Mouse (Mus musculus): Measurements from ENCODE around the gene Fry. TPM values are rescaled to one million over a fixed set of nuclear protein-coding genes. Genes with fewer than 3 reads are reported as not detected.

Fry gene
- polyA plus RNA-seq, 1 experiment from 2014 or later = 11.1 TPM

- H3K4me1 ChIP-seq = no peaks in the 10 kb centered on the region
- H3K9me3 ChIP-seq = no peaks in the 10 kb centered on the region; the same call in 1 of the 2 replicates
- 79% methylated on average over 2 of the region's 2 CpGs for WGBS
- ATAC-seq (ENCODE audit: insufficient number of reproducible peaks, insufficient read depth, low FRiP score, low TSS enrichment, low read depth) = no peak
- no peaks in the 10 kb centered on the region for H3K36me3 ChIP-seq
- no peak overlapping the region for H3K27ac ChIP-seq
- H3K27me3 ChIP-seq = no peaks in the 10 kb centered on the region
- no peak overlapping the region for H3K9ac ChIP-seq
- H3K4me2 ChIP-seq = no peak overlapping the region
- H3K4me3 ChIP-seq = no peak overlapping the region
These were observed 162.6 kb downstream of the Fry start for GRCm38 (mm10) chr5:150281084-150281483.

GRCm38 (mm10) chr5:150282091-150282490, 163.6 kb downstream of the Fry start:
- no peak overlapping the region for H3K4me2 ChIP-seq

GRCm38 (mm10) chr5:150287949-150288348, 169.5 kb downstream of the Fry start:
- 0 out of 2 replicates have a peak, but pooled peaks cover 4% of the 10 kb centered on the region for H3K4me1 ChIP-seq
- no peak overlapping the region for H3K4me2 ChIP-seq
- H3K27me3 ChIP-seq = no peaks in the 10 kb centered on the region
- H3K4me3 ChIP-seq = no peak overlapping the region
- no peaks in the 10 kb centered on the region for H3K9me3 ChIP-seq
- 82% methylated on average over 7 of the region's 7 CpGs for WGBS
- H3K36me3 ChIP-seq = no peaks in the 10 kb centered on the region
- no peak overlapping the region for H3K9ac ChIP-seq
- no peak for ATAC-seq (ENCODE audit: insufficient number of reproducible peaks, insufficient read depth, low FRiP score, low TSS enrichment, low read depth)
- no peak overlapping the region for H3K27ac ChIP-seq

More at GRCm38 (mm10) chr5:150282091-150282490, 163.6 kb downstream of the Fry start:
- H3K36me3 ChIP-seq = no peaks in the 10 kb centered on the region
- no peak overlapping the region for H3K9ac ChIP-seq
- 82% methylated on average over 7 of the region's 7 CpGs for WGBS
- no peaks in the 10 kb centered on the region for H3K27me3 ChIP-seq
- no peaks in the 10 kb centered on the region; the same call in 1 of the 2 replicates for H3K9me3 ChIP-seq
- H3K4me3 ChIP-seq = no peak overlapping the region
- no peaks in the 10 kb centered on the region for H3K4me1 ChIP-seq
- ATAC-seq (ENCODE audit: insufficient number of reproducible peaks, insufficient read depth, low FRiP score, low TSS enrichment, low read depth) = no peak
- no peak overlapping the region for H3K27ac ChIP-seq

GRCm38 (mm10) chr5:150289611-150290010, 171.2 kb downstream of the Fry start:
- Histone ChIP-seq H3K4me3 (no peak overlapping the region), H3K4me1 (0 out of 2 replicates have a peak, but pooled peaks cover 4% of the 10 kb centered on the region), H3K9me3 (no peaks in the 10 kb centered on the region), H3K9ac (no peak overlapping the region), H3K27ac (no peak overlapping the region), H3K4me2 (no peak overlapping the region), H3K36me3 (no peaks in the 10 kb centered on the region), H3K27me3 (no peaks in the 10 kb centered on the region)
- ATAC-seq (ENCODE audit: insufficient number of reproducible peaks, insufficient read depth, low FRiP score, low TSS enrichment, low read depth) = no peak
- 65% methylated on average over 8 of the region's 8 CpGs for WGBS

GRCm38 (mm10) chr5:150290494-150291199, 172.2 kb downstream of the Fry start:
- Histone ChIP-seq H3K27me3 (no peaks in the 10 kb centered on the region), H3K9ac (no peak overlapping the region), H3K4me1 (peaks cover 12% of the 10 kb centered on the region; the same call in 1 of the 2 replicates), H3K36me3 (no peaks in the 10 kb centered on the region), H3K4me2 (no peak overlapping the region), H3K4me3 (no peak overlapping the region), H3K9me3 (no peaks in the 10 kb centered on the region), H3K27ac (no peak overlapping the region)
- 82% methylated on average over 4 of the region's 4 CpGs for WGBS
- no peak for ATAC-seq (ENCODE audit: insufficient number of reproducible peaks, insufficient read depth, low FRiP score, low TSS enrichment, low read depth)

GRCm38 (mm10) chr5:150291216-150291615, 172.8 kb downstream of the Fry start:
- no peaks in the 10 kb centered on the region for H3K27me3 ChIP-seq
- H3K9ac ChIP-seq = no peak overlapping the region
- H3K36me3 ChIP-seq = no peaks in the 10 kb centered on the region
- WGBS = 75% methylated on average over 6 of the region's 6 CpGs
- H3K4me2 ChIP-seq = no peak overlapping the region
- no peaks in the 10 kb centered on the region for H3K9me3 ChIP-seq
- H3K4me1 ChIP-seq = peaks cover 13% of the 10 kb centered on the region; the same call in 1 of the 2 replicates
- ATAC-seq (ENCODE audit: insufficient number of reproducible peaks, insufficient read depth, low FRiP score, low TSS enrichment, low read depth) = no peak
- H3K27ac ChIP-seq = no peak overlapping the region
- H3K4me3 ChIP-seq = no peak overlapping the region

- H3K27me3 ChIP-seq = no peaks in the 10 kb centered on the region
- no peak overlapping the region for H3K4me2 ChIP-seq
- peaks cover 13% of the 10 kb centered on the region; the same call in 1 of the 2 replicates for H3K4me1 ChIP-seq
- H3K4me3 ChIP-seq = no peak overlapping the region
- ATAC-seq (ENCODE audit: insufficient number of reproducible peaks, insufficient read depth, low FRiP score, low TSS enrichment, low read depth) = no peak
- H3K9ac ChIP-seq = no peak overlapping the region
- WGBS = 59% methylated on average over 3 of the region's 3 CpGs
- no peaks in the 10 kb centered on the region for H3K9me3 ChIP-seq
- no peak overlapping the region for H3K27ac ChIP-seq
- no peaks in the 10 kb centered on the region for H3K36me3 ChIP-seq
These were observed 173.7 kb downstream of the Fry start for GRCm38 (mm10) chr5:150292186-150292585.

- H3K4me1 ChIP-seq = peaks cover 13% of the 10 kb centered on the region; the same call in 1 of the 2 replicates
- H3K36me3 ChIP-seq = no peaks in the 10 kb centered on the region
- 45% methylated on average over 11 of the region's 11 CpGs for WGBS
- no peaks in the 10 kb centered on the region for H3K9me3 ChIP-seq
- H3K4me3 ChIP-seq = no peak overlapping the region
- H3K4me2 ChIP-seq = no peak overlapping the region
- H3K27me3 ChIP-seq = no peaks in the 10 kb centered on the region
- no peak for ATAC-seq (ENCODE audit: insufficient number of reproducible peaks, insufficient read depth, low FRiP score, low TSS enrichment, low read depth)
- H3K9ac ChIP-seq = no peak overlapping the region
- no peak overlapping the region for H3K27ac ChIP-seq
These were observed 175.9 kb downstream of the Fry start for GRCm38 (mm10) chr5:150294306-150294705.

- Histone ChIP-seq H3K27me3 (no peaks in the 10 kb centered on the region), H3K4me3 (no peak overlapping the region), H3K9ac (0 out of 2 replicates have a peak overlapping the region, but pooled peaks have one; percentile 27), H3K36me3 (no peaks in the 10 kb centered on the region), H3K9me3 (no peaks in the 10 kb centered on the region), H3K4me1 (peaks cover 13% of the 10 kb centered on the region; the same call in 1 of the 2 replicates), H3K4me2 (peak overlapping the region; percentile 12; the same call in 1 of the 2 replicates), H3K27ac (peak overlapping the region; percentile 66)
- WGBS = 49% methylated on average over 11 of the region's 11 CpGs
- ATAC-seq (ENCODE audit: insufficient number of reproducible peaks, insufficient read depth, low FRiP score, low TSS enrichment, low read depth) = 0 out of 2 replicates have a peak, but pooled peaks have one; percentile 53
These were observed 176.7 kb downstream of the Fry start for GRCm38 (mm10) chr5:150295096-150295495.

GRCm38 (mm10) chr5:150298969-150299368, 180.5 kb downstream of the Fry start:
- Histone ChIP-seq H3K27me3 (no peaks in the 10 kb centered on the region), H3K4me2 (no peak overlapping the region), H3K36me3 (no peaks in the 10 kb centered on the region), H3K27ac (no peak overlapping the region), H3K4me3 (no peak overlapping the region), H3K9me3 (no peaks in the 10 kb centered on the region), H3K9ac (no peak overlapping the region), H3K4me1 (peaks cover 9% of the 10 kb centered on the region; the same call in 1 of the 2 replicates)
- WGBS = 84% methylated on average over 6 of the region's 6 CpGs
- no peak for ATAC-seq (ENCODE audit: insufficient number of reproducible peaks, insufficient read depth, low FRiP score, low TSS enrichment, low read depth)

GRCm38 (mm10) chr5:150302123-150302522, 183.7 kb downstream of the Fry start:
- H3K4me3 ChIP-seq = no peak overlapping the region
- no peak for ATAC-seq (ENCODE audit: insufficient number of reproducible peaks, insufficient read depth, low FRiP score, low TSS enrichment, low read depth)
- no peaks in the 10 kb centered on the region for H3K4me1 ChIP-seq
- 77% methylated on average over 2 of the region's 2 CpGs for WGBS
- H3K9ac ChIP-seq = no peak overlapping the region
- H3K36me3 ChIP-seq = no peaks in the 10 kb centered on the region
- no peaks in the 10 kb centered on the region for H3K27me3 ChIP-seq
- H3K9me3 ChIP-seq = no peaks in the 10 kb centered on the region
- H3K4me2 ChIP-seq = no peak overlapping the region
- no peak overlapping the region for H3K27ac ChIP-seq

- Histone ChIP-seq H3K4me2 (no peak overlapping the region), H3K4me1 (no peaks in the 10 kb centered on the region), H3K9ac (no peak overlapping the region), H3K9me3 (no peaks in the 10 kb centered on the region), H3K4me3 (no peak overlapping the region), H3K36me3 (no peaks in the 10 kb centered on the region), H3K27me3 (no peaks in the 10 kb centered on the region), H3K27ac (no peak overlapping the region)
- no peak for ATAC-seq (ENCODE audit: insufficient number of reproducible peaks, insufficient read depth, low FRiP score, low TSS enrichment, low read depth)
- WGBS = 50% methylated on average over 5 of the region's 5 CpGs
These were observed 184.6 kb downstream of the Fry start for GRCm38 (mm10) chr5:150302996-150303395.

Data from embryonic facial prominence, embryonic 13.5 days (tissue).